Mouse (Mus musculus) lung, embryonic 16.5 days (tissue): ENCODE measurements around the gene Cela1. TPM values are rescaled to one million over a fixed set of nuclear protein-coding genes. Genes with fewer than 3 reads are reported as not detected.

ENCODE experiments used
- ATAC-seq: fragments of 200-750 bp; cut with Nextera tagmentation; 2 replicates; pipeline ENCODE4 v1.8.0; 2017; ENCODE audit warnings: low read depth, mild to moderate bottlenecking, moderate library complexity
- H3K27ac ChIP-seq: fragments of 300-500 bp; sonication (generic); 2 replicates; pipeline ENCODE4 v1.5.1; 2014; ENCODE audit warnings: mild to moderate bottlenecking, control low read depth, low read length
- H3K27me3 ChIP-seq: fragments of 300-500 bp; sonication (generic); 2 replicates; pipeline ENCODE4 v1.6.1; 2014; ENCODE audit warnings: low read depth, low read length, mixed read lengths; ENCODE audit not compliant: control insufficient read depth, insufficient read depth
- H3K36me3 ChIP-seq: fragments of 300-500 bp; sonication (generic); 2 replicates; pipeline ENCODE4 v1.6.1; 2014; ENCODE audit warnings: low read length; ENCODE audit not compliant: control insufficient read depth, insufficient read depth
- H3K4me1 ChIP-seq: fragments of 300-500 bp; sonication (generic); replicated peaks from 2 replicates; pipeline ENCODE4 v1.6.1; 2014; ENCODE audit warnings: low read length, mixed read lengths; ENCODE audit not compliant: control insufficient read depth, insufficient read depth
- H3K4me2 ChIP-seq: fragments of 300-500 bp; sonication (generic); 2 replicates; pipeline ENCODE4 v1.6.1; 2014; ENCODE audit warnings: low read depth, low read length, control low read depth
- H3K4me3 ChIP-seq: fragments of 300-500 bp; sonication (generic); 2 replicates; pipeline ENCODE4 v1.5.1; 2014; ENCODE audit warnings: mild to moderate bottlenecking, low read length, control low read depth
- H3K9ac ChIP-seq: fragments of 300-500 bp; sonication (generic); 2 replicates; pipeline ENCODE4 v1.6.1; 2014; ENCODE audit warnings: low read length, control low read depth
- H3K9me3 ChIP-seq: fragments of 300-500 bp; sonication (generic); 2 replicates; pipeline ENCODE4 v1.6.1; 2016; ENCODE audit warnings: low read length; ENCODE audit not compliant: control insufficient read depth
- WGBS: fragments of 180-500 bp; shearing (Covaris S2); extraction: QIAGEN DNeasy Blood & Tissue Kit; methylation state at CpG from one replicate; pipeline ENCODE4 v1.1.7; 2014; 5-methylcytosine and 5-hydroxymethylcytosine counted together
- polyA plus RNA-seq: library from polyadenylated mRNA; unstranded; fragments of >200 nt; fragmentation: Nextera tagmentation; extraction: Ambion mirVana; gene quantifications from 2 replicates; pipeline ENCODE4 v1.2.1, GENCODE M21; 2015

The Cela1 gene
- polyA plus RNA-seq, 1 experiment from 2014 or later, result 4.2 TPM

DNA sequence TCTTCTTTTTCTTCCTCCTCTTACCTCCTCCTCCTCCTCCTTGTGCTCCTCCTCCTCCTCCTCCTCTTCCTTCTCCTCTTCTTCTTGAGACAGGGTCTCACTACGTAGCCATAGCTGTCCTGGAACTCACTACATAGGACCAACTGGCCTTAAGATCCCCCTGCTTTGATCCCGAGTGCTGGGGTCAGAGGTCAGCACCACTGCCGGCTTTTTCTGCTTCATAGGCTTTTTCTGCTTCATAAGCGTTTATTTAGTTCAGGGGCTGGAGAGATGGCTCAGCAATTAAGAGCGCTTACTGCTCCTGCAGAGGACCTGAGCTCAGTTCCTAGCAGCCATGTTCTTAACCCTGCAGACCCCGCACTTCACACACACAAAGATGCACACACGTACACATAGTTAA lies 6.0 kb downstream of the Cela1 start:
- H3K9ac ChIP-seq, result no peak overlapping the region
- H3K4me1 ChIP-seq, result peaks cover 3% of the 10 kb centered on the region; the same call in 1 of the 2 replicates
- no peak overlapping the region for H3K4me2 ChIP-seq
- no peak for ATAC-seq
- WGBS, result 37% methylated on average over 7 of the region's 7 CpGs
- H3K9me3 ChIP-seq, result no peaks in the 10 kb centered on the region
- peaks cover 2% of the 10 kb centered on the region for H3K27me3 ChIP-seq
- H3K36me3 ChIP-seq, result no peaks in the 10 kb centered on the region
- no peak overlapping the region for H3K4me3 ChIP-seq
- no peak overlapping the region for H3K27ac ChIP-seq

DNA sequence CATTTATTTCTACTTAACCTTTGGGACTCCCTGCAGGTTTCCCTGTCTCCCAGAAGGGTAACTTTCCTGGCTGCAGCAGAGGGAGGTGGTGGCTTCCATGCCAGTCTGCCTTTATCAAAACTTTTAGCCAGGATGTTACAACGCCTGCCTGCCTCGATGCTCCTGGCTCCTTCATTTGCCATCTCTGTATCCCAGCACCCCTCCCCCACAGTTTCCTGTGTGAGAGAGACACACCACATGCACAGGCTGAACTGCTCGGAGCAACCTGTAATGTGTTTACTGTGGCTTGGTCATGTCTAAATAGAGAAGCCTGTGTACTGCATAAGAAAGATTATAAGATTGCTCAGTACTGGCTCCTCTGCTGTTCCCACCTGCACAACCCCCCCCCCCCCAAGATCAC lies 7.3 kb downstream of the Cela1 start:
- no peak for ATAC-seq
- no peaks in the 10 kb centered on the region for H3K36me3 ChIP-seq
- no peaks in the 10 kb centered on the region; the same call in 1 of the 2 replicates for H3K27me3 ChIP-seq
- H3K4me2 ChIP-seq, result no peak overlapping the region
- peaks cover 3% of the 10 kb centered on the region; the same call in 1 of the 2 replicates for H3K4me1 ChIP-seq
- no peak overlapping the region for H3K27ac ChIP-seq
- WGBS, result 30% methylated on average over 3 of the region's 3 CpGs
- no peak overlapping the region for H3K4me3 ChIP-seq
- H3K9me3 ChIP-seq, result no peaks in the 10 kb centered on the region
- no peak overlapping the region for H3K9ac ChIP-seq

DNA sequence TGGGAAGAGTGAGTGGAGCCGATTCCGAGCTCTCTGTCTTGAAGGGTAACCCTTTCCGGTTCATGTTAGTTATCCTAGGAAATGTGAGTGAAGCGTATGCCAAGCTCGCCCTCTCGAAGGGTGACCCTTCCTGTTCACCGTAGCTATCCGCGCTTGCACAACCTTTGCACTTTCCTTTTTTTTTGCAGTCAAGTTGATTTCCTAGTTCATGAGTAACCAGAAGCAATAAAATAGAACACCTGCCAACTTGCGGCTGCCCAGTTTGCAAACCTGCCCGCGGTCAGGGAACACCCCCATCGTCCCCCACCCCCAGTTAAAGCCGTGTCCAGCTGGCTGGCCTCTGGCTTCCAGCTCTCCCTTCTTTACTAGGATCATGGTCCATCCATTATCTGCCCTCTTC lies 8.7 kb downstream of the Cela1 start:
- Histone ChIP-seq H3K9ac (no peak overlapping the region), H3K9me3 (no peaks in the 10 kb centered on the region), H3K27ac (no peak overlapping the region), H3K4me1 (no peaks in the 10 kb centered on the region), H3K27me3 (no peaks in the 10 kb centered on the region), H3K4me3 (no peak overlapping the region), H3K36me3 (no peaks in the 10 kb centered on the region), H3K4me2 (no peak overlapping the region)
- ATAC-seq, result no peak
- WGBS, result 72% methylated on average over 14 of the region's 14 CpGs

DNA sequence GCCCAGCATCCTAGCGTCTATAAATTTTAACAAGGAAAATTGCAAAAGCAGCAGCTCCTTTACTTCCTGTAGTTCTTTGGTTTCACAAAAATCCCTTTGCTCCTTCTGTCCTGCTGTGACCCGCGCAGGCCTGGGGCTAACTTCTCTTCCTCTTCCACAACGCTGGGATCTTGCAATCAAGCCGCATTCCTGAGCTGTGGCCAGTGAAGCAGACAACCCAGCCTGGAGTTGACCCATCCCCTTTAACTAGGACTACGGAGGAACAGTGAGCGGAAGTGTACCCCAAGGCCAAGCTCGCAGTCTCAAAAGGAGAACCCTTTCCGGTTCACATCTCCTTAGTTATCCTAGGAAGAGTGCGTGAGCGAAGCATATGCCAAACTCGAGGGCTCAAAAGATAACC lies 9.1 kb downstream of the Cela1 start:
- 77% methylated on average over 12 of the region's 12 CpGs for WGBS
- Histone ChIP-seq H3K27ac (no peak overlapping the region), H3K27me3 (no peaks in the 10 kb centered on the region), H3K4me2 (no peak overlapping the region), H3K4me1 (0 out of 2 replicates have a peak, but pooled peaks cover under 1% of the 10 kb centered on the region), H3K36me3 (no peaks in the 10 kb centered on the region), H3K4me3 (no peak overlapping the region), H3K9ac (no peak overlapping the region), H3K9me3 (no peaks in the 10 kb centered on the region)
- ATAC-seq, result no peak

DNA sequence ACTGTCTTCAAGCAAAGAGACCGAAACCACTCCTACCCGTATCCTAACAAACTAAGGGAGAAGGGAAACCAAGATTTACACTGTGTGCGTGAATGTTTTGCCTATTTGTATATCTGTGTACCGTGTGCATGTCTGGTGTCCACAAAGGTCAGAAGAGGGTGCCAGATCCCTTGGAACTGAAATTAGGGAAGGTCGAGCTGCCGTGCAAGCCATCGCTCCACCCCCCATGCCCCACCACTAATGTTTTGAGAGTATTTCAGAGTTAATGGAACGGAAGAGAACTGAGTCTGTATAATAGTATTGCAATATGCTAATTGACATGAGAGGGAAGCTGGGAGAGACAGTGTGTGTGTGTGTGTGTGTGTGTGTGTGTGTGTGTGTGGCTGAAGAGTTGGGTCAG lies 10.0 kb downstream of the Cela1 start:
- Histone ChIP-seq H3K9me3 (no peaks in the 10 kb centered on the region), H3K4me3 (no peak overlapping the region), H3K4me1 (0 out of 2 replicates have a peak, but pooled peaks cover 2% of the 10 kb centered on the region), H3K27ac (no peak overlapping the region), H3K4me2 (no peak overlapping the region), H3K27me3 (no peaks in the 10 kb centered on the region), H3K9ac (no peak overlapping the region), H3K36me3 (no peaks in the 10 kb centered on the region)
- 83% methylated on average over 8 of the region's 8 CpGs for WGBS
- ATAC-seq, result no peak

DNA sequence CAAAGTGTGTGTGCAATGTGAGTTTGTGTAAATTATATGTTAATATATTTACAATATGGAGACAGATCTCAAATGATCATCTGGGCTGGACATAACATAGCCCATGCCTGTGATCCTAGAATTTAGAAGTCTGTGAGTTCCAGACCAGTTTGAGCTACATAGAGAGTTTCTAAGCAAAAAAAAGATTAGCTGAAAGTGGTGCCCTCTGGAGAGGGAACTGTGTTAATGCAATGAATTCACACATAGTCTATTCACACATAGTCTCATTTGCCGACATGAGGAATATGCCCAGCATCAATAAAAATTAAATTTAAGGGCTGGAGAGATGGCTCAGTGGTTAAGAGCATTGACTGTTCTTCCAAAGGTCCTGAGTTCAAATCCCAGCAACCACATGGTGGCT lies 11.2 kb downstream of the Cela1 start:
- H3K36me3 ChIP-seq, result no peaks in the 10 kb centered on the region
- no peak for ATAC-seq
- 76% methylated on average over 1 of the region's 1 CpGs for WGBS

DNA sequence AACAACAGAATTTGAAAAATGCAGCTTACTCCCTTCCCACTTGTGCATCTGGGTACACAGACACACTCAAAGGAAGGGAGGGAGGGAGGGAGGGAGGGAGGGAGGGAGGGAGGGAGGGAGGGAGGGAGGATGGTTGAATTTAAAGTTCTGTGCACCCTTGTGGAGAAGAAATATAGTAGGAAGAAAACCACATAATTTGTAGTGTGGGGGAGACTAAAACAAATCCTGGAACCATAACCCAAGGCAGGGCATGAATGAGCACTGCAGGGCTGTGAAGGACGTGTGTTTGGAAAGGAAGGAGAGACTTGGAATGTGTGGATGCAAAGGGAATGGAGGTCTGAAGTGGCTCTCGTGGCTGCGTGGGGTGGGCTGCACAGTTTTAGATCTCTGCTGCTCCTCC lies 12.2 kb downstream of the Cela1 start:
- no peak overlapping the region for H3K27ac ChIP-seq

More for the DNA sequence above, 11.2 kb downstream of the Cela1 start:
- Histone ChIP-seq H3K4me1 (0 out of 2 replicates have a peak, but pooled peaks cover 2% of the 10 kb centered on the region), H3K27me3 (no peaks in the 10 kb centered on the region), H3K9ac (no peak overlapping the region), H3K4me2 (no peak overlapping the region), H3K4me3 (no peak overlapping the region), H3K9me3 (no peaks in the 10 kb centered on the region), H3K27ac (no peak overlapping the region)

DNA sequence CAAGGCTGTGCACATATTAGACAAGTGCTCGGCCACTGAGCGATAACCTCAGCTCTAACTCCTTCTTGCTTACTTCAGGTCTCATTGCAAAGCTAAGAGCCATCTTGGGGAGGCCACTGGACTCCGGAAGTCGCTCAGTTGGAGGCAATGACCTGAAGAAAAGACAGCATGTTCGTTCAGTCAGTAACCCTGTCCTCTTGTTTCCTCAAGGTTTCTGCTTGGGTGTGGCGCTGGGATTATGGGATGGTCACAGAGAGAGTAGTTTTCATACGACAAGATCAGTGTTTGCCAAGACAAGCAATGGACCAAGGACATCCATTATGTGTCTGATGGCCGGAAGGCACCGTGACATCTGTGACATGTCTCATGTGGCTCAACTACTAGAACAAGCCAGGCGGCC lies 13.2 kb downstream of the Cela1 start:
- H3K9ac ChIP-seq, result no peak overlapping the region
- no peaks in the 10 kb centered on the region for H3K27me3 ChIP-seq
- ATAC-seq, result no peak
- 0 out of 2 replicates have a peak, but pooled peaks cover 2% of the 10 kb centered on the region for H3K4me1 ChIP-seq
- H3K9me3 ChIP-seq, result no peaks in the 10 kb centered on the region
- 84% methylated on average over 10 of the region's 10 CpGs for WGBS
- no peak overlapping the region for H3K27ac ChIP-seq
- no peak overlapping the region for H3K4me2 ChIP-seq
- no peak overlapping the region for H3K4me3 ChIP-seq
- H3K36me3 ChIP-seq, result no peaks in the 10 kb centered on the region

More for the DNA sequence above, 12.2 kb downstream of the Cela1 start:
- Histone ChIP-seq H3K4me1 (0 out of 2 replicates have a peak, but pooled peaks cover 2% of the 10 kb centered on the region), H3K4me3 (no peak overlapping the region), H3K36me3 (no peaks in the 10 kb centered on the region), H3K4me2 (no peak overlapping the region), H3K9ac (no peak overlapping the region), H3K27me3 (no peaks in the 10 kb centered on the region), H3K9me3 (no peaks in the 10 kb centered on the region)
- ATAC-seq, result no peak
- WGBS, result 26% methylated on average over 3 of the region's 3 CpGs

DNA sequence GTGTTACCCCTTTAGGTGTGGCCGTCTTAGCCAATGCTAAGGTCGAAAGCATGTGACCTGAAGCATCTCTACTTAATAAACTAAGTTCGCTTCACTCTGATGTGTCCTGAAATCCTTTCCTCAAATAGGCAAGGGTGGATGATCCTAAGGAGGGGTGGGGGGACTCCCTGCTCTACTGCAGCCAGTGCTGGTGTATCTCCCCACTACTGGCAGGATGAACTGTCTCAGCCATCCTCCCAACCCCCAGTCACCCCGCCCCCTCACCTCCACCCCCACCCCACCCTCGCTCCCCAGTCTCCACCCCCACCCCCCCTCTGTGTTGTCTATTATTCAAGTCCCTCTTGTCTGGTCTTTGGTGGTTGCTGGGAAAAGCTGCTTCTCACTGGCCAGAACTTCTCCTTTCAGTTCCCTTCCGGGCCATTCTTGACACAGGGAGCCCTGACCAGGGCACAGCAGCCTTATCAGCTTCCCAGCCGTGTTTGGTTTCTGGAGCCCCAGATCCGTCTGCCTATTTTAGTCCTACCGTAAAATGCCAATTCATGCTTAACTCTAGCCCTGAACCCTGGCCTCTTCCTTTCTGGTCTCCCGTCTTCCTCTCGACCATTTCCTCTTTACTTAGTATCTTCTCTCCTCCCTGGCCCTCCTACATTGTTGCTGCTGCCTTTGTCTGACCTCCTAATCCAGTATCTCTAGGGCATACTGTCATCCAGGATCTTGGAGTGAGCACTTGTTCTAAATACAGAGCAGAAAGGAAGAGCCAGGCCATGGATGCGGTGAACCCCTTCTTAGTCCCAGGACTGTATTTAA lies 13.9 kb downstream of the Cela1 start:
- ATAC-seq, result no peak
- no peaks in the 10 kb centered on the region for H3K27me3 ChIP-seq
- H3K4me1 ChIP-seq, result 0 out of 2 replicates have a peak, but pooled peaks cover 2% of the 10 kb centered on the region
- H3K36me3 ChIP-seq, result no peaks in the 10 kb centered on the region
- no peak overlapping the region for H3K9ac ChIP-seq
- no peak overlapping the region for H3K4me2 ChIP-seq
- H3K4me3 ChIP-seq, result no peak overlapping the region
- no peaks in the 10 kb centered on the region for H3K9me3 ChIP-seq
- WGBS, result 35% methylated on average over 12 of the region's 12 CpGs
- H3K27ac ChIP-seq, result no peak overlapping the region
